Mouse (Mus musculus) small intestine, adult 2 months (tissue): ENCODE data around the gene Klhl33.
A peak's percentile ranks its signal among the peaks of the same experiment; 100 is the strongest.

ENCODE experiments used
- CTCF ChIP-seq: fragments of 200-500 bp; IDR thresholded peaks from 2 replicates; pipeline ENCODE4 v1.5.1; 2012; ENCODE audit warnings: low read depth, mild to moderate bottlenecking, control low read depth, inconsistent platforms, low read length, moderate library complexity, mixed read lengths; ENCODE audit not compliant: insufficient replicate concordance, insufficient read length; ENCODE audit errors: extremely low read depth
- POLR2A ChIP-seq: fragments of 200-500 bp; IDR thresholded peaks from 2 replicates; pipeline ENCODE4 v1.6.1; 2012; ENCODE audit warnings: low read depth, mild to moderate bottlenecking, control low read depth, inconsistent platforms, low read length, moderate library complexity

DNA sequence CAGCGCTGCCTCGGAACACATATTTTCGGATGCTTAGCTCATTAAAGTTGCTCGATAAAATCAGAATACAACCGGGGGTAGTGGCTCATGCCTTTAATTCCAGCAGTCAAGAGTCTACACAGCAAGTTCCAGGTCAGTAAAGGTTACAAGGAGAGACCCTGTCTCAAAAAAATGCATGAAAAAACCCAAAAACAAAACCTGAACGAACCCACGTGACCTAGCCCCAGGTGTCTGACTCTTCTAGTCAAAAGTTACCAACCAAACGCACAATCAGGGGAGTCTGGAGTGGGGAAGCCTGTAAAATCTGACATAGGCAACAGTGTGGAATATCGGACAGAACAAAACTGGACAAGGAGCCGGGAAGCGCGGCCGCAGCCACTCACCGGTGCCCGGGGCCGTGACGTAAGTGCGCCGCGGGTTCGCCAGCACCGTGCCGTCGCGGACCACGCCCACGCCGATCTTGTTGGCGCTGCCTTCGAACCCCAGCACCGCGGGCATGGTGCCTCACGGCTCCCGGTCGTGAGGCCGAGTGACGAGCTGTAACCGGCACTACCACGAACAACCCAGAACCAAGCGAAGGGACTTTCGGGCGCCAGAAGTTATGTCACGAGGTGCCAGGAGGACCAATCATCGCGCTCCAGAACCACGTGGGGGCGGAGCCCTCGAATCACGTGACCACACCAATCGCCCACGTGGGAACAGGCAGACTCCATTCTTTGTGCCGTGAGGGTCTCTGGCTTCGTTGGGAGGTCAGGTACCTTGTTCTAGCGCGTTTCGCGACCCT is 27.2 kb upstream of the Klhl33 start, which contains the start of the genes Osgep and Apex1:
- TF ChIP-seq POLR2A (peak; percentile 74; the same call in 1 of the 2 replicates), CTCF (no peak)
